Mouse (Mus musculus) kidney, adult 2 months (tissue): ENCODE measurements at regions not wholly inside any gene's neighbourhood (a gene's known extent, or its start where the extent isn't known, plus 50 kb on each side); places are given as distances from the start of the nearest gene placed in this dataset.

Experiments
- CTCF ChIP-seq: fragments of 200-500 bp; conservative IDR thresholded peaks from 2 replicates; pipeline ENCODE4 v1.5.1; 2011; ENCODE audit warnings: low read depth, mild to moderate bottlenecking, control low read depth, low read length, moderate library complexity, mixed read lengths; ENCODE audit not compliant: insufficient read depth, insufficient read length
- POLR2A ChIP-seq: fragments of 200-500 bp; IDR thresholded peaks from one replicate; pipeline ENCODE4 v1.6.1; 2011; ENCODE audit warnings: low read depth, low read length, control low read depth

DNA sequence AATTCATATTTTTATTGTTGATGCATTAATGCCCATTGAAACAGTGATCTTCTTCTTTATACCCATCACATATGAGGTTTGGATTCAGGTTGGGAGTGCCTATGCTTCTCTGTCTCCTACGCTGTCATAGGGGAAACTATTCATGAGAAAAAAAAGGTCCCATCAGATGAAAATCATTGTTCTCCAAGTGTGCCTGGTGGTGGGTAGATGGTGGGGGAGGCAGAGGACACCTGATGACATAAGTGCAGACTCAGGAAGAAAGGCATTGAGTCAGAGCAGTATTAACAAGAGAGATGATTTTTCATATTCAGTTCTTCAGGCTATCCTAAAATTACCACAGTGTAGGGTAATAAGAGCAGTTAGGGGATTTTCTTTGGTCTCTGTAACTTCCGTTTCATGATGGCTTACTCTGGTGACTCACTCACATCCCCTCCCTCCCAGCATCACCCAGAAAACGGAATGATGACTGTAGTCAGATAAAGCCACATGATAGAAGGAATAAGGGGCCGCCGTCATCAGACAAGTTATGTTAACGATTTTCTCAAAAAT lies 190.3 kb upstream of the Smarca2 start:
- TF ChIP-seq CTCF (no peak), POLR2A (no peak)
